Mouse (Mus musculus): ENCODE data around the gene Sema4c.
A peak's percentile ranks its signal among the peaks of the same experiment; 100 is the strongest.

The Sema4c gene

GRCm38 (mm10) chr1:36535477-36536396 is 22.4 kb downstream of the Sema4c start:
- no peak for DNase-seq (ENCODE audit: low read depth)

GRCm38 (mm10) chr1:36534595-36535058 is 23.5 kb downstream of the Sema4c start:
- DNase-seq (ENCODE audit: low read depth) = no peak

- no peak for DNase-seq (ENCODE audit: low read depth)
Measured at GRCm38 (mm10) chr1:36533546-36533945, 24.6 kb downstream of the Sema4c start.

GRCm38 (mm10) chr1:36531461-36531860 is 26.7 kb downstream of the Sema4c start:
- no peak for DNase-seq (ENCODE audit: low read depth)

- no peak for DNase-seq (ENCODE audit: low read depth)
Measured at GRCm38 (mm10) chr1:36530962-36531361, 27.2 kb downstream of the Sema4c start.

- DNase-seq (ENCODE audit: low read depth) = no peak
Measured at GRCm38 (mm10) chr1:36530485-36530884, 27.7 kb downstream of the Sema4c start.

GRCm38 (mm10) chr1:36529875-36530274 is 28.3 kb downstream of the Sema4c start:
- no peak for DNase-seq (ENCODE audit: low read depth)

GRCm38 (mm10) chr1:36529274-36529673 is 28.9 kb downstream of the Sema4c start:
- no peak for DNase-seq (ENCODE audit: low read depth)

GRCm38 (mm10) chr1:36528351-36528750 is 29.8 kb downstream of the Sema4c start:
- DNase-seq (ENCODE audit: low read depth) = no peak

GRCm38 (mm10) chr1:36526903-36527302 is 31.2 kb downstream of the Sema4c start:
- DNase-seq (ENCODE audit: low read depth) = no peak

GRCm38 (mm10) chr1:36525774-36526173 is 32.4 kb downstream of the Sema4c start:
- no peak for DNase-seq (ENCODE audit: low read depth)

GRCm38 (mm10) chr1:36524058-36524457 is 34.1 kb downstream of the Sema4c start:
- no peak for DNase-seq (ENCODE audit: low read depth)

GRCm38 (mm10) chr1:36523332-36524013 is 34.7 kb downstream of the Sema4c start:
- no peak for DNase-seq (ENCODE audit: low read depth)

GRCm38 (mm10) chr1:36522210-36522609 is 35.9 kb downstream of the Sema4c start:
- DNase-seq (ENCODE audit: low read depth) = no peak

GRCm38 (mm10) chr1:36519626-36520025 is 38.5 kb downstream of the Sema4c start:
- DNase-seq (ENCODE audit: low read depth) = no peak

- DNase-seq (ENCODE audit: low read depth) = no peak
Measured at GRCm38 (mm10) chr1:36518259-36518658, 39.9 kb downstream of the Sema4c start.

- no peak for DNase-seq (ENCODE audit: low read depth)
Measured at GRCm38 (mm10) chr1:36513718-36514117, 44.4 kb downstream of the Sema4c start.

GRCm38 (mm10) chr1:36513310-36513709 is 44.8 kb downstream of the Sema4c start:
- no peak for DNase-seq (ENCODE audit: low read depth)

GRCm38 (mm10) chr1:36512966-36513280 is 45.2 kb downstream of the Sema4c start:
- DNase-seq (ENCODE audit: low read depth) = no peak

- no peak for DNase-seq (ENCODE audit: low read depth)
Measured at GRCm38 (mm10) chr1:36512089-36512965, 45.8 kb downstream of the Sema4c start.

GRCm38 (mm10) chr1:36511289-36512021 is 46.7 kb downstream of the Sema4c start, which contains the start of gene Cnnm3:
Gene Cnnm3 (plus strand): TSS chr1:36511867.
- DNase-seq (ENCODE audit: low read depth) = peak; percentile 97

Data from c-Kit-positive CD71-negative TER-119-negative erythroid progenitor cells, embryonic 14.5 days (primary cell).